Mouse (Mus musculus) thymus, adult 2 months (tissue): ENCODE measurements around the gene Trpv3.

ENCODE experiments used
- CTCF ChIP-seq: fragments of 200-500 bp; IDR thresholded peaks from 2 replicates; pipeline ENCODE4 v1.5.1; 2012; ENCODE audit warnings: mild to moderate bottlenecking, control low read depth, low read length, moderate library complexity, borderline replicate concordance; ENCODE audit not compliant: control insufficient read depth, poor library complexity, insufficient read depth; ENCODE audit errors: extremely low read depth
- POLR2A ChIP-seq: fragments of 200-500 bp; IDR thresholded peaks from 2 replicates; pipeline ENCODE4 v1.6.1; 2012; ENCODE audit warnings: mild to moderate bottlenecking, low read length, control low read depth, moderate library complexity; ENCODE audit not compliant: control insufficient read depth, poor library complexity, insufficient read depth; ENCODE audit errors: extremely low read depth

- no peak for TF ChIP-seq CTCF
- no peak for TF ChIP-seq POLR2A
These were observed 16.7 kb downstream of the Trpv3 start for GRCm38 (mm10) chr11:73283926-73284325.
